Mouse (Mus musculus) left cerebral cortex, adult 6 months (tissue): ENCODE measurements around the gene Cog8. TPM values are rescaled to one million over a fixed set of nuclear protein-coding genes. Genes with fewer than 3 reads are reported as not detected.

ENCODE experiments used
- long read RNA-seq, 2 experiments: library from polyadenylated mRNA; unstranded; transcript quantifications; one replicate each; pipeline ENCODE4 v2.0.0; 2019 to 2020
- polyA plus RNA-seq: library from polyadenylated mRNA; unstranded; fragments of <200 nt; fragmentation: Nextera tagmentation; gene quantifications from 2 replicates; pipeline ENCODE4 v1.2.3, GENCODE M21; 2021

The Cog8 gene
- 41.0 and 55.0 TPM in 2 replicates for polyA plus RNA-seq
- long read RNA-seq, experiment 1, full-length matches to known transcripts, result 125 of 182 reads
- long read RNA-seq, experiment 1, partial matches to known transcripts, result 26 of 182 reads
- long read RNA-seq, experiment 1, other reads (novel, unspliced or antisense), result 31 of 182 reads
- long read RNA-seq, experiment 2, full-length matches to known transcripts, result 10 of 36 reads
- long read RNA-seq, experiment 2, partial matches to known transcripts, result 11 of 36 reads
- long read RNA-seq, experiment 2, other reads (novel, unspliced or antisense), result 15 of 36 reads

GRCm38 (mm10) chr8:107056076-107056972, at the start of gene Cog8, which contains the start of gene Nip7:
TSS of gene Cog8 (minus strand) at chr8:107056689.
TSS of gene Nip7 (plus strand) at chr8:107056877.

GRCm38 (mm10) chr8:107096366-107097036, 40.0 kb upstream of the Cog8 start, which contains the start of gene Terf2:
TSS of gene Terf2 (minus strand) at chr8:107096547.

GRCm38 (mm10) chr8:107065511-107066496, 9.3 kb upstream of the Cog8 start, which contains the start of gene Tmed6:
TSS of gene Tmed6 (minus strand) at chr8:107065644.

GRCm38 (mm10) chr8:107048061-107048941, 8.2 kb downstream of the Cog8 start, which contains the start of gene Pdf:
TSS of gene Pdf (minus strand) at chr8:107048614.

GRCm38 (mm10) chr8:107030650-107031576, 25.6 kb downstream of the Cog8 start, which contains the start of gene Vps4a:
TSS of gene Vps4a (plus strand) at chr8:107031222.

Other genes starting within 250 kb of the Cog8 start
- 0.07 and 0.26 TPM in 2 replicates for gene Has3, start 186.4 kb downstream of the Cog8 start, polyA plus RNA-seq
- 20.1 and 20.9 TPM in 2 replicates for gene Utp4, start 163.1 kb downstream of the Cog8 start, polyA plus RNA-seq
- gene Sntb2, start 120.9 kb downstream of the Cog8 start, polyA plus RNA-seq, result 1.0 and 3.8 TPM in 2 replicates
- 116 and 128 TPM in 2 replicates for gene Vps4a, start 25.5 kb downstream of the Cog8 start, polyA plus RNA-seq
- gene Pdf, start 8.1 kb downstream of the Cog8 start, polyA plus RNA-seq, result 47.1 and 58.1 TPM in 2 replicates
- 28.7 and 44.7 TPM in 2 replicates for gene Nip7, start 188 bp upstream of the Cog8 start, polyA plus RNA-seq
- gene Tmed6, start 9.0 kb upstream of the Cog8 start, polyA plus RNA-seq, result not detected in 2 replicates
- gene Terf2, start 39.9 kb upstream of the Cog8 start, polyA plus RNA-seq, result 6.3 and 7.5 TPM in 2 replicates
- 39.6 and 55.6 TPM in 2 replicates for gene Cyb5b, start 94.0 kb upstream of the Cog8 start, polyA plus RNA-seq
- 4.1 and 5.7 TPM in 2 replicates for gene Nfat5, start 236.8 kb upstream of the Cog8 start, polyA plus RNA-seq